Mouse (Mus musculus) fibroblast of lung, adult 2 months (primary cell): ENCODE measurements around the gene Rufy3.

Experiments used
- DNase-seq: peaks from one replicate; pipeline ENCODE4 v3.0.0-alpha.2; 2011; ENCODE audit warnings: low read depth

The Rufy3 gene

GRCm38 (mm10) chr5:88575506-88576338 is 10.9 kb downstream of the Rufy3 start:
- no peak for DNase-seq

- DNase-seq: no peak
These were observed 15.8 kb downstream of the Rufy3 start for GRCm38 (mm10) chr5:88580681-88581080.

DNA sequence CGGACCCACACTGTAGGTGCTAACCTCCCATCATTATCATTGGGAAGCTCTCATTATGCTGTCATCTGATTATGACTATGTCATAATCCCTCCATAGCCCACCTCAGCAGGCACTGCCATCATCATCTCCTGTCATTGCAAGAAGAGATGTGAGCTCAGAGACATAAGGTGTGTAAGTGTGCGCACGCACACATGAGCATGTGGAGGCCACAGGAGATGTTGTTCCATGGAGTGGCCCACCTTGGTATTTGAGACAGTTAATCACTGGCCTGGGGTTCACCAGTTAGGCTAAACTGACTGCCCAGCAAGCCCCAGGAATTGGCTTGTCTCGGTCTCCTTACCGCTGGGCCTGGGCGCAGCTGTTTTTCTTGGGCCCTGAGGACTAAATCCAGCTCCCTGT is 16.5 kb downstream of the Rufy3 start:
- DNase-seq: no peak

GRCm38 (mm10) chr5:88583271-88584031 is 18.6 kb downstream of the Rufy3 start:
- peak; percentile 66 for DNase-seq

- DNase-seq: no peak
These were observed 19.2 kb downstream of the Rufy3 start for GRCm38 (mm10) chr5:88584061-88584460.

GRCm38 (mm10) chr5:88586407-88587174 is 21.8 kb downstream of the Rufy3 start:
- no peak for DNase-seq

DNA sequence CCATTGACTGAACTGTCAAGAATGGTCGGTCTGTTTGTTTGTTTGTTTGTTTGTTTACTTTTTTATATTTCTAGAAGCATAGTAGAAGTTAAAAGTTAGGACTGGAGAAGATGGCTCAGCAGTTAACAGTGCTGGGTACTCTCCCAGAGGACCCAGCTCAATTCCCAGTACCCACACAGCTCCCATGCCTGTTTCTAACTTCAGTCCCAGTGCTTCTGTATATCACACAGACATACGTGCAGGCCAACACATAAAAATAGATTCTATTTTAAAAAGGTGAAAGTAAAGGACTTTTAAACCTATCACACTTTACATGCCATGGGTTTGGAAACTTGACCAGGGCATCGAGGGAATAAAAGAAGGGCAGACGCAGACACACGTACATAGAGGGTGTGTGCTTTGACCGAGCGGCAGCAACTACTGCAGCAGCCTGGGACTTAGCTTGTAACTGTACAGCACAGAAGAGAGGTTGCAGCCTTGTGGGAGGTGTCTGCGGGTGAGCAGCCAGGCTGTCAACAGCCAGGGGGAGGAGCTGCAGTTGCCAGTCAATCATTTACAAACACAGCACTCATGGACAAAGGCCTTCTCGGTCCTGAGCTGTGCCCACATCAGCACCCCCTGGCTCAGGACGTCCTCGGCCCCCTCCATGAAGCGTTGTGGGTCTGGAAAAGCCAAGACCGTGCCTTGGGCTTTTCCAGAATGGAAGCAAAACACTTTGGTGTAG is 22.5 kb downstream of the Rufy3 start:
- DNase-seq: no peak

DNA sequence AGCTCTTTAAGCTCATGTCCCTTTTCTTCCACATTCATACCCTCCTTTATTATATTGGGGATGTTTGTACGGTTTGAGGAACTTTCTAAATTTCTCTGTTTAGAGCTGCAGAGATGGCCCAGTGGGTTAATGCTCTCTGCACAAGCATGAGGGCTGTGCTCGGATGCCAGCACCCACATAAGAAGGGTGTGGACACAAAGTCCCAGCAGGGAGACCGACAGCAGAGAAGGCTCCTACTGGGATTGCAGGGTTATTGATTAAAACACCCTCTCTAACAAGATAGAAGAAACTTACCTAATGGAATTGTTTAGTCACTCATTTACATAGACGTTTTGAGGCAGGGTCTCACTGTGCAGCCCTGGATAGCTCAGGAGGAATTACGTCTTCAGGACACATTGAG is 23.6 kb downstream of the Rufy3 start:
- DNase-seq: no peak

DNA sequence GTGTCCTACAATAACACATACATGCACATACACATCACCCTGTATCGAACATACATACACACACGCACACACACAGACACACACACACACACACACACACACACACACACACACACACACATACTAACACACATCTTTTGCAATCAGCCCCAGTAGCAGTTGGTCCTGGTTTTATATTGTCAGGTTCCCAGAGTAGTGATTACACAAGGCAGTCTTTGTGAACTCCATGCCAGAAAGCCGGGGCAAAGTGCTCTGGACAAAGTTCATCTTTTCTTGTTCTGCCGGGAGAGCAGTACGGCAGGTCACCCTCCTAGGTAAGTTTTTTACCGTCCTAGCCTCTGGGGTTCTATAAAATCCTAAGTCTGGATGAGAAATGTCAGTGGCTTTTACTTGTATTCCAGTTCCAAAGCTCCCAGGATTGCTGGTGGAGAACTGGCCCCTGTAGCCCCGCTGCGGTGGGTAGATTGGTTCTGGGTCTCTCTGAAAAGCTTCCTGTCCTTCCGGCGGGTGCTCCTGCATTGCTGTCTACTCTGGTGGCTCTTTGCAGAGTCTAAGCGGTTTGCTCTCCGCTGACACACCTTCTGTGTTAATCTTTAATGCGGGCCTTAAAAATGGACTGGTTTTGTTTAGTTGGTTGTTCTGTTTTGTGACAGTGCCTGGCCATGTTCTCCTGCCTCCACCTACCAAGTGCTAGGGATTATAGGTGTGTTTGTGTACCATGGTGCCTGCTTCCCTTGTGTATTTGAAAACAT is 28.8 kb downstream of the Rufy3 start:
- DNase-seq: no peak

DNA sequence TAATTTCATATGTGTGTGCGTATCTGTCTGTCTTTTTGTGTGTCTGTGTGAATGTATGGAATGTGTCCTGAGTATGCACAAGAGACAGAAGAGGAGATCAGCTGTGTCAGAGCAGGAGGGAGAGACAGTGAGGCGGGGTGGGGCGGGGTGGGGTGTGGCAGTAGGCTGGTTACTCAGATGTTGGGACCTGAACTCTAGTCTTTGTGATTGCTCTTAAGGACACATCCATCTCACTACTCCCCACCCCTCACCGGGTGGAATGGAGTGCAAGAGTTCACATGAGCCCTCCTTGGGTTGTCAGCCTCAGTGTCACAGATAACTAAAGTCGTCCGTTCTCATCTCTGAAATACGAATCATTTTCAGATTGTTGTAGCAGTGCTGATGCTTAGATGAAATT is 29.3 kb downstream of the Rufy3 start:
- DNase-seq: no peak

GRCm38 (mm10) chr5:88595537-88596455 is 31.0 kb downstream of the Rufy3 start:
- DNase-seq: no peak

DNA sequence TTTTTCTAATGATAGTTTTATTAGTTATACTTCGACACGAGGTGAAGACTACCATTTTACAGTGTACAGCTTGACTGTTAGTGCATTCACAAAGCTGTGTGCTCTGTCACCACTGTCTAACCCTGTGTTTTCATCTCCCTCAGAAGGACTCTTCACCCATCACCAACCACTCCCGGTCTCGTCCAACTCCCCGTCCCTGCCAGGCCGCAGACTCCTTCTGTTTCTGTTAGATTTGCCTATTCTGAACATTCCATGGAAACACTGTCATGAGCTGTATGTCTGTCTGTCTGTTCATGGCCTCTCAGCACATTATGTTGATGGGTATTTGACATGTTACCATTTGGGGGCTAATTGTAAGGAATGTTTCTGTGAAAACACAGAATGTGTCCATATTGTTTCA is 34.1 kb downstream of the Rufy3 start:
- DNase-seq: no peak

DNA sequence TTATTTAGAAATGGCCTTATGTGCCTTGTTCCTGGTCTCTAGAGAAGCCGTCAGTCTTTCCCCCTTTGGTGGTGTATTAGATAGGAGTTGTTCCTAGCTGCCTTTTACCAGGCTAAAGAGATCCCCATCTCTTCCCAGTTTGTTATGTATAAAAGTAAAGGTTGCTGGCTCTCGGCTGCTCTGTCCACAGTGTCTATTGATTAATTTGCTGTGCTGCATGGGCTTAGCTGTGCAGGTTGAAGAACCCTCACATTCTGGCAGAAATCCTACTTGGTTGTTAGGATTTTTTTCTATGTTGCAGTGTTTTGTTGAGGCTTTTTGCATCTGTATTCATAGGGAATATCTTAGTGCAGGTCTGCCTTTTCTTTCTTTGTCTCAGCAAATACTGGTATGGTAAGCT is 37.2 kb downstream of the Rufy3 start:
- no peak for DNase-seq

DNA sequence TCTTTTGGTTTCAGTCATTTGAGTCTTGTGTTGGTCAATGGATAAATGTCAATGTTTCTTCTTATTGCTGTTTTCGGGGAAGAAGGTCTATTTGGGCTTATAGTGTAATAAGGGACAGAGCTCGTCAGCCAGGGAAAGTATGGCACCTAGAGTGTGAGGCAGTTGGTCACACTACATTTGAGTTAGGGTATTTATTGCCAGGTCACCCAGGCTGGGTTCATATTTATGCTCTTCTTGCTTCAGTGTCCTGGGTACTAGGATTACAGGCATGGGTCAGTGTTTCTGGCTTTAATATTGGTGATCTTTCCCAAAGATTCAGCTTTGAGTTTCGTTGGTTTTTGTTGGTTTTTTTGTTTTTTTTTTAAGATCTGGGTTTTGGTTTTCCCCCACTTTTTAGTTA is 37.9 kb downstream of the Rufy3 start:
- no peak for DNase-seq

DNA sequence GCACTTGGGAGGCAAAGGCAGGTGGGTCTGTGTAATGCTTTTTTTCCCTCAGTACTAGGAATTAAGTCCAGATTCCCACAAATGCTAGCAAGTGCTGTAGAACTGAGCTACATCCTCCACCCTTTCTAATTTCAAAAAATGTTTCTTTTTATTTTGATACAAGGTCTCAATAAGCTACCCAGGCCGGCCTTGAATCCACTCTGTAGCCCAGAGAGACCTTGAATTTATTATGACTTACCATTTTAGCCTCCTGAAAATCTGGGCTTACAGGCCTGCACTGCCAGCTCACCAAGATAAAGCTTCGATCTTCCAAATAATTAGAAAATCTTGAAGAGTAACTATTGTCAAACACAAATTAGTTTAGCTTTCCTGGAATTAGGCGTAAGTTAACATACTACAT is 39.2 kb downstream of the Rufy3 start:
- no peak for DNase-seq

- DNase-seq: no peak
These were observed 40.0 kb downstream of the Rufy3 start for GRCm38 (mm10) chr5:88604641-88605358.

DNA sequence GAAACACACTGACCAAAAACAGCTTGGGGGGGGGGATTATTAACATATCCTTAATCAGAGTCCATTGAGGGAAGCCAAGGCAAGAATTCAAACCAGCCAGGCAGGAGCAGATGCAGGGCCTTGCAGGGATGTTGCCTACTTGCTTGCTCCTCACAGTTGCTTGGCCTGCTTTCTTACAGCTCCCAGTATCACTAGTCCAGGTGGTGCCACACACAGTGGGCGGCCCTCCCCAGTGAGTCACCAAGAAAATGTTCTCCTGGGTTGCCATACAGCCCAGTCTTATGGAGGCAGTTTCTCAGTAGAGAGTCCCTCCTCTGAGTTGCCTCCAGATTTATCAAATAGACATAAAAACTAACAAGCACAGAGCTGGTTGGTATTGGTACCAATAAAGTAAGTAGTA is 49.3 kb downstream of the Rufy3 start:
- DNase-seq: no peak

GRCm38 (mm10) chr5:88616988-88617387 is 52.1 kb downstream of the Rufy3 start:
- no peak for DNase-seq

DNA sequence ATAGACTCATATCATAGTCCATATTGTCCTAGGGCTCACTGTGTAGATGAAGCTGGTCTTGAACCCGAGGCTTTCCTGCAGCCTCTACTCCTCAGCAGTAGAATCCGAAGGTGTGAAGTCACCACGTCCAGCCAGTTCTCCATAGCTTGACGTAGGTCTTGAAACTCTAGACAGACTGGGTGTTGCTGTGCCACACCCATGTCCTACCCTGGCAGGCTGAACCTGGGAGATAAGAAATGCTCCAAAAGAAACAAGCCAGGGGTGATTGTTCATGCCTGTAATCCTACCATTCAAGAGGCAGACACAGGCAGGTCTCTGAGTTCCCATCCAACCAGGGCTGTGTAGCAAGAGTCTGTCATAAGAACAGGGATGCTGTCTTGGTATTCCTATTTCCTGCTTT is 62.7 kb downstream of the Rufy3 start:
- DNase-seq: no peak

- no peak for DNase-seq
These were observed 64.3 kb downstream of the Rufy3 start for GRCm38 (mm10) chr5:88629125-88629524.
